Mouse (Mus musculus) erythroblast, embryonic 14.5 days (primary cell): ENCODE measurements around the gene Ap1s1.

ENCODE experiments used
- GATA1 ChIP-seq: IDR thresholded peaks from 2 replicates; pipeline ENCODE4 v1.6.1; 2012; ENCODE audit warnings: low read length, inconsistent platforms, mixed read lengths
- TAL1 ChIP-seq: IDR thresholded peaks from 3 replicates; pipeline ENCODE4 v1.6.1; 2012; ENCODE audit warnings: low read length, inconsistent platforms, mixed read lengths

DNA sequence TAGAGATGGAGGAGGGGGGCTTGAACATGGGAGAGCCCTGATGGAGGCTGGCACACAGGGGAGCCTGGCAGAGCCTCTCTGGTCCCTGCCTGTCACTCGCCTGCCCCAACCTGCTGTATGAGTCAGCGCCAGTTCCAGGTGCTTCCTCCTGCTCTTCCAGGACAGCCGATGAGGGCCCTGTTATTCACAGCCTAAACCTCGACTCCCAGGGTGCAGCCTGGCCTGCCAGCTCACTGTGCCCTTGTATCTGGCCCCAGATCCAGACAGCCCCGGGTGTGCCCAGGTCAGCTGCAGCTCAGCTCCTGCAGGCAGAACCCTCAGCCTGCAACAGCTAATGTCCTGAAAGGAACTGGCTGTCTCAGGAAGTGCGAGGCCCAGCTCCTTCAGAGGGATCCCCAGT is 45.6 kb upstream of the Ap1s1 start:
- no peak for TF ChIP-seq TAL1
- no peak for TF ChIP-seq GATA1
